In genomic region chr2:34805364-34805950, GRCm38 (mm10) we compare ENCODE assay signal across 31 mouse cellular contexts. TPM values are rescaled to one million over a fixed set of nuclear protein-coding genes. Genes with fewer than 3 reads are reported as not detected.
A peak's percentile ranks its signal among the peaks of the same experiment; 100 is the strongest.
DNase-seq lines count a peak whose midpoint lies in the region; ATAC-seq and TF ChIP-seq lines count a peak whose summit lies in the region.
"Had no signal": no experiment of that assay in that cellular context is flagged by ENCODE, and none has a peak within 500 bp of the region (broad histone marks: within the 10 kb centered on the region; RNA-seq: fewer than 3 reads in every experiment).

No protein-coding gene starts in this region.

- peaks cover 45% of the 10 kb centered on the region for H3K36me3 ChIP-seq in kidney, embryonic 14.5 days (ENCODE audit: control insufficient read depth, insufficient read depth, low read length)
- H3K36me3 ChIP-seq in G1E (replicated peaks) = peaks cover 51% of the 10 kb centered on the region
- peaks cover 72% of the 10 kb centered on the region for H3K36me3 ChIP-seq in erythroblast, embryonic 14.5 days (ENCODE audit: control insufficient read depth)
- peaks cover 53% of the 10 kb centered on the region for H3K36me3 ChIP-seq in liver, embryonic 15.5 days (replicated peaks)

- H3K27ac ChIP-seq in kidney, embryonic 14.5 days (ENCODE audit: low read depth, low read length) = no peak overlapping the region
- peak overlapping the region; percentile 90 for H3K27ac ChIP-seq in liver, embryonic 15.5 days (replicated peaks)
- H3K27ac ChIP-seq: embryonic facial prominence, embryonic 15.5 days; forebrain, embryonic 10.5 days; heart, embryonic 10.5 days; hindbrain, embryonic 12.5 days; limb, embryonic 13.5 days; lung, embryonic 15.5 days; midbrain, embryonic 10.5 days; neural tube, embryonic 15.5 days; stomach, embryonic 15.5 days had no signal

- no peaks in the 10 kb centered on the region for H3K9me3 ChIP-seq in kidney, embryonic 14.5 days (ENCODE audit: control insufficient read depth, low read length)
- H3K9me3 ChIP-seq in G1E (replicated peaks) = no peaks in the 10 kb centered on the region
- no peaks in the 10 kb centered on the region for H3K9me3 ChIP-seq in erythroblast, embryonic 14.5 days (ENCODE audit: control insufficient read depth, low read length)
- H3K9me3 ChIP-seq in liver, embryonic 15.5 days (replicated peaks) = no peaks in the 10 kb centered on the region
- H3K9me3 ChIP-seq: embryonic facial prominence, embryonic 15.5 days; forebrain, embryonic 10.5 days; heart, embryonic 10.5 days; hindbrain, embryonic 12.5 days; limb, embryonic 13.5 days; lung, embryonic 15.5 days; midbrain, embryonic 10.5 days; neural tube, embryonic 15.5 days; stomach, embryonic 15.5 days had no signal

- no peak overlapping the region for H3K4me2 ChIP-seq in kidney, embryonic 14.5 days (replicated peaks; ENCODE audit: low read depth, low read length)
- peak overlapping the region; percentile 72 for H3K4me2 ChIP-seq in liver, embryonic 15.5 days
- H3K4me2 ChIP-seq: embryonic facial prominence, embryonic 15.5 days; hindbrain, embryonic 12.5 days; limb, embryonic 13.5 days; lung, embryonic 15.5 days; neural tube, embryonic 15.5 days; stomach, embryonic 15.5 days had no signal

- no peaks in the 10 kb centered on the region for H3K27me3 ChIP-seq in kidney, embryonic 14.5 days (ENCODE audit: control insufficient read depth, insufficient read depth, low read length)
- H3K27me3 ChIP-seq in G1E (ENCODE audit: insufficient read depth, low read length) = no peaks in the 10 kb centered on the region
- H3K27me3 ChIP-seq in erythroblast, embryonic 14.5 days (ENCODE audit: control insufficient read depth) = no peaks in the 10 kb centered on the region
- H3K27me3 ChIP-seq in liver, embryonic 15.5 days = no peaks in the 10 kb centered on the region
- H3K27me3 ChIP-seq: embryonic facial prominence, embryonic 15.5 days; hindbrain, embryonic 12.5 days; limb, embryonic 13.5 days; lung, embryonic 15.5 days; neural tube, embryonic 15.5 days; Patski; stomach, embryonic 15.5 days had no signal

- H3K9ac ChIP-seq in kidney, embryonic 14.5 days (ENCODE audit: low read depth, low read length) = no peak overlapping the region
- H3K9ac ChIP-seq in liver, embryonic 15.5 days = peak overlapping the region; percentile 50; the same call in 1 of the 2 replicates
- H3K9ac ChIP-seq: embryonic facial prominence, embryonic 15.5 days; hindbrain, embryonic 12.5 days; limb, embryonic 13.5 days; lung, embryonic 15.5 days; neural tube, embryonic 15.5 days; stomach, embryonic 15.5 days had no signal

- 79% methylated on average over 10 of the region's 10 CpGs for WGBS in kidney, embryonic 14.5 days
- 69% methylated on average over 10 of the region's 10 CpGs for WGBS in liver, embryonic 15.5 days (ENCODE audit: insufficient replicate concordance)

- peak; percentile 24 for DNase-seq in kidney, adult 11 months
- DNase-seq in G1E (ENCODE audit: low spot score) = no peak
- no peak for DNase-seq in spleen, adult 12 weeks (ENCODE audit: low spot score)
- no peak for DNase-seq in layer of hippocampus, adult 9-10 months (ENCODE audit: low spot score)
- DNase-seq: adrenal gland, postnatal 36 days; cerebellum, adult 11 months; cerebellum, adult 9-11 months; lung, postnatal 4 days; right cerebral cortex, adult 18-20 months; right cerebral cortex, postnatal 4 days; thymus, postnatal 25 days had no signal

- H3K4me3 ChIP-seq in kidney, embryonic 14.5 days (ENCODE audit: low read length) = no peak overlapping the region
- peak overlapping the region; percentile 54; the same call in 1 of the 2 replicates for H3K4me3 ChIP-seq in G1E (ENCODE audit: low read depth, low read length)
- H3K4me3 ChIP-seq in erythroblast, embryonic 14.5 days (replicated peaks) = peak overlapping the region; percentile 79
- peak overlapping the region; percentile 22 for H3K4me3 ChIP-seq in liver, embryonic 15.5 days (replicated peaks)
- H3K4me3 ChIP-seq: embryonic facial prominence, embryonic 15.5 days; forebrain, embryonic 10.5 days; heart, embryonic 10.5 days; hindbrain, embryonic 12.5 days; limb, embryonic 13.5 days; lung, embryonic 15.5 days; midbrain, embryonic 10.5 days; neural tube, embryonic 15.5 days; stomach, embryonic 15.5 days had no signal

- no peak for ATAC-seq in kidney, embryonic 14.5 days (ENCODE audit: low FRiP score, low TSS enrichment)
- ATAC-seq in G1E (ENCODE audit: extremely low read depth, insufficient number of reproducible peaks, low FRiP score, poor library complexity, severe bottlenecking) = no peak
- peak; percentile 56 for ATAC-seq in liver, embryonic 15.5 days (ENCODE audit: insufficient read depth)
- ATAC-seq: forebrain, embryonic 16.5 days; intestine, postnatal 0 days; midbrain, embryonic 16.5 days; Patski had no signal

- 0 out of 2 replicates have a peak, but pooled peaks cover 9% of the 10 kb centered on the region for H3K4me1 ChIP-seq in kidney, embryonic 14.5 days (ENCODE audit: control insufficient read depth, insufficient read depth, low read length)
- H3K4me1 ChIP-seq in G1E (ENCODE audit: insufficient read depth, low read depth, low read length) = peaks cover 72% of the 10 kb centered on the region
- H3K4me1 ChIP-seq in erythroblast, embryonic 14.5 days (ENCODE audit: control insufficient read depth) = peaks cover 86% of the 10 kb centered on the region
- peaks cover 79% of the 10 kb centered on the region for H3K4me1 ChIP-seq in liver, embryonic 15.5 days (replicated peaks)

- no peak for TF ChIP-seq CTCF in G1E (IDR thresholded peaks at IDR 0.05; ENCODE audit: low read depth, low read length)

RNA-seq across cellular contexts. Expression of gene Rabepk, which starts 5.7 kb away (rescaled TPM):
- 35.9 and 39.6 TPM in 2 replicates for polyA plus RNA-seq in kidney, embryonic 14.5 days (2014; fragmentation: Nextera tagmentation; extraction: Ambion mirVana)
- total RNA-seq in G1E (2014; fragmentation: Nextera tagmentation) (16.0 and 21.1 TPM in 2 replicates), G1E (2017) (31.8 and 36.9 TPM in 2 replicates)
- 9.1 and 11.6 TPM in 2 replicates for polyA plus RNA-seq in G1E (2012)
- polyA plus RNA-seq in erythroblast, embryonic 14.5 days (2012) = 0.81 and 1.1 TPM in 2 replicates
- polyA plus RNA-seq in liver, embryonic 15.5 days (2015; fragmentation: Nextera tagmentation; extraction: Ambion mirVana) = 20.1 and 22.3 TPM in 2 replicates

RNA-seq across cellular contexts. Expression of gene Fbxw2, which starts 20.7 kb away (rescaled TPM):
- 55.6 and 72.3 TPM in 2 replicates for polyA plus RNA-seq in kidney, embryonic 14.5 days (2014; fragmentation: Nextera tagmentation; extraction: Ambion mirVana)
- total RNA-seq in G1E (2014; fragmentation: Nextera tagmentation) (60.0 and 74.7 TPM in 2 replicates), G1E (2017) (99.5 and 104 TPM in 2 replicates)
- 22.7 and 26.1 TPM in 2 replicates for polyA plus RNA-seq in G1E (2012)
- polyA plus RNA-seq in erythroblast, embryonic 14.5 days (2012) = 3.9 and 5.1 TPM in 2 replicates
- polyA plus RNA-seq in liver, embryonic 15.5 days (2015; fragmentation: Nextera tagmentation; extraction: Ambion mirVana) = 57.5 and 60.5 TPM in 2 replicates

RNA-seq across cellular contexts. Expression of gene Gm34653, which starts 27.4 kb away (rescaled TPM):
- not detected in 2 replicates for polyA plus RNA-seq in kidney, embryonic 14.5 days (2014; fragmentation: Nextera tagmentation; extraction: Ambion mirVana)
- total RNA-seq in G1E (2014; fragmentation: Nextera tagmentation) (0.58 TPM in 1 of 2 replicates, not detected in the other), G1E (2017) (0.38 and 0.46 TPM in 2 replicates)
- polyA plus RNA-seq in G1E (2012) = not detected in 2 replicates
- not detected in 2 replicates for polyA plus RNA-seq in erythroblast, embryonic 14.5 days (2012)
- polyA plus RNA-seq in liver, embryonic 15.5 days (2015; fragmentation: Nextera tagmentation; extraction: Ambion mirVana) = not detected in 2 replicates
- total RNA-seq: adrenal gland, adult 18-20 months; adrenal gland, postnatal 36 days; common myeloid progenitor, adult 5-6 weeks; heart, postnatal 10 days; layer of hippocampus, postnatal 14 days had no signal
- polyA plus RNA-seq: forebrain, embryonic 10.5 days; forebrain, embryonic 16.5 days; heart, embryonic 10.5 days; hindbrain, embryonic 12.5 days; intestine, postnatal 0 days; lung, embryonic 15.5 days; midbrain, embryonic 10.5 days; midbrain, embryonic 16.5 days; neural tube, embryonic 15.5 days; stomach, embryonic 15.5 days had no signal

RNA-seq across cellular contexts. Expression of gene Hspa5, which starts 33.7 kb away (rescaled TPM):
- 615 and 971 TPM in 2 replicates for polyA plus RNA-seq in kidney, embryonic 14.5 days (2014; fragmentation: Nextera tagmentation; extraction: Ambion mirVana)
- total RNA-seq in G1E (2014; fragmentation: Nextera tagmentation) (117 and 127 TPM in 2 replicates), G1E (2017) (337 and 367 TPM in 2 replicates)
- 48.4 and 59.2 TPM in 2 replicates for polyA plus RNA-seq in G1E (2012)
- 8.1 and 12.3 TPM in 2 replicates for polyA plus RNA-seq in erythroblast, embryonic 14.5 days (2012)
- 509 TPM in 2 replicates for polyA plus RNA-seq in liver, embryonic 15.5 days (2015; fragmentation: Nextera tagmentation; extraction: Ambion mirVana)

RNA-seq across cellular contexts. Expression of gene Gapvd1, which starts 50.4 kb away (rescaled TPM):
- polyA plus RNA-seq in kidney, embryonic 14.5 days (2014; fragmentation: Nextera tagmentation; extraction: Ambion mirVana) = 64.7 and 92.2 TPM in 2 replicates
- 89.2 and 102 TPM in 2 replicates for total RNA-seq in G1E (2014; fragmentation: Nextera tagmentation)
- 83.0 and 95.0 TPM in 2 replicates for total RNA-seq in G1E (2017)
- 16.6 and 23.5 TPM in 2 replicates for polyA plus RNA-seq in G1E (2012)
- polyA plus RNA-seq in erythroblast, embryonic 14.5 days (2012) = 3.0 and 5.0 TPM in 2 replicates
- polyA plus RNA-seq in liver, embryonic 15.5 days (2015; fragmentation: Nextera tagmentation; extraction: Ambion mirVana) = 79.9 and 89.4 TPM in 2 replicates
